Mouse (Mus musculus) naive thymus-derived CD4-positive, alpha-beta T cell, adult 2 months (primary cell): Measurements from ENCODE around the gene 4930407I10Rik.

Source experiments
- DNase-seq: peaks from one replicate; pipeline ENCODE4 v3.0.0-alpha.2; 2011; ENCODE audit warnings: low read depth

The 4930407I10Rik gene

GRCm38 (mm10) chr15:82058719-82059201 is at the start of gene 4930407I10Rik:
TSS of gene 4930407I10Rik (plus strand) at chr15:82059151.
- no peak for DNase-seq

GRCm38 (mm10) chr15:82011947-82012346 is 47.0 kb upstream of the 4930407I10Rik start:
- no peak for DNase-seq

GRCm38 (mm10) chr15:82014745-82015391 is 44.1 kb upstream of the 4930407I10Rik start:
- DNase-seq = peak; percentile 49

- peak; percentile 59 for DNase-seq
Observed at GRCm38 (mm10) chr15:82015392-82016100, 43.4 kb upstream of the 4930407I10Rik start.

GRCm38 (mm10) chr15:82016101-82016808 is 42.7 kb upstream of the 4930407I10Rik start:
- peak; percentile 99 for DNase-seq

GRCm38 (mm10) chr15:82016830-82017229 is 42.1 kb upstream of the 4930407I10Rik start:
- no peak for DNase-seq

GRCm38 (mm10) chr15:82017461-82017860 is 41.5 kb upstream of the 4930407I10Rik start:
- DNase-seq = no peak

GRCm38 (mm10) chr15:82019288-82019687 is 39.7 kb upstream of the 4930407I10Rik start:
- DNase-seq = no peak

GRCm38 (mm10) chr15:82022535-82023088 is 36.3 kb upstream of the 4930407I10Rik start:
- no peak for DNase-seq

GRCm38 (mm10) chr15:82023965-82024635 is 34.9 kb upstream of the 4930407I10Rik start:
- DNase-seq = no peak

GRCm38 (mm10) chr15:82027276-82027675 is 31.7 kb upstream of the 4930407I10Rik start:
- DNase-seq = no peak

GRCm38 (mm10) chr15:82027726-82028125 is 31.2 kb upstream of the 4930407I10Rik start:
- no peak for DNase-seq

GRCm38 (mm10) chr15:82032386-82032785 is 26.6 kb upstream of the 4930407I10Rik start:
- DNase-seq = no peak

- DNase-seq = no peak
Observed at GRCm38 (mm10) chr15:82033762-82034161, 25.2 kb upstream of the 4930407I10Rik start, which contains the start of gene Desi1. TSS of gene Desi1 (minus strand) at chr15:82033862.

- peak; percentile 69 for DNase-seq
Observed at GRCm38 (mm10) chr15:82035904-82036689, 22.9 kb upstream of the 4930407I10Rik start.

- DNase-seq = peak; percentile 80
Observed at GRCm38 (mm10) chr15:82040650-82041049, 18.3 kb upstream of the 4930407I10Rik start.

- peak; percentile 64 for DNase-seq
Observed at GRCm38 (mm10) chr15:82044166-82044784, 14.7 kb upstream of the 4930407I10Rik start.

GRCm38 (mm10) chr15:82046246-82046891 is 12.6 kb upstream of the 4930407I10Rik start:
- DNase-seq = peak; percentile 46

GRCm38 (mm10) chr15:82047080-82047883 is 11.7 kb upstream of the 4930407I10Rik start, which contains the start of gene Snu13:
TSS of gene Snu13 (minus strand) at chr15:82047598.
- peak; percentile 94 for DNase-seq
